ENCODE assay signal across 15 mouse cellular contexts in the genomic region with DNA sequence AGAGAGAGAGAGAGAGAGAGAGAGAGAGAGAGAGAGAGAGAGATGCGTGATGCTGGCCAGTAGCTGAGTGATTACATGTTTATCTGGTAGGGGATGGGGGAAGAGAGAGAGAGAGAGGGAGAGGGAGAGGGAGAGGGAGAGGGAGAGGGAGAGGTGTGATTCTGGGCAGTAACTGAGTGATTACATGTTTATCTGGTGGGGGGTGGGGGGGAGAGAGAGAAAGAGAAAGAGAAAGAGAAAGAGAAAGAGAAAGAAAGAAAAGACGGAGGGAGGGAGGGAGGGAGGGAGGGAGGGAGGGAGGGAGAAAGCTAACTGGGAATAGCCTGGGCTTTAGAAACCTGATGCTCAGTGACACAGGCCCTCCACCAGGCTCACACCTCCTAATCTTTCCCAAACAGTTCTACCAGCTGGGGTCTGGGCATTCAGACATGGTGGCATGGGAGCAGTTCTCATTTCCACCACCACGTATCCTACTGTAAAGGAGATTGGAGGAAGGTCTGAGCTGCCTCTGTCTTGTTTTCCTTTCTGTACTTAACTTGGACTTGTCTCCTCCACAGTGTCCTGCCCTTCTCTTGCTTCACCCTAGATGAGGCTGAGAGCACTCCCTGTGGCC.
DNase-seq lines count a peak whose midpoint lies in the region; ATAC-seq and TF ChIP-seq lines count a peak whose summit lies in the region.
"Had no signal": no experiment of that assay in that cellular context is flagged by ENCODE, and none has a peak within 500 bp of the region (broad histone marks: within the 10 kb centered on the region; RNA-seq: fewer than 3 reads in every experiment).

No protein-coding gene starts in this region.

- H3K4me1 ChIP-seq in heart, embryonic 13.5 days = peaks cover 6% of the 10 kb centered on the region; the same call in 1 of the 2 replicates
- H3K4me1 ChIP-seq in stomach, embryonic 14.5 days (ENCODE audit: control insufficient read depth, insufficient read depth, low read length) = peaks cover 5% of the 10 kb centered on the region
- H3K4me1 ChIP-seq in stomach, postnatal 0 days (replicated peaks; ENCODE audit: control insufficient read depth, insufficient read depth) = no peaks in the 10 kb centered on the region
- no peaks in the 10 kb centered on the region for H3K4me1 ChIP-seq in intestine, postnatal 0 days (replicated peaks; ENCODE audit: control insufficient read depth, insufficient read depth, low read length)

- TF ChIP-seq EP300 in stomach, postnatal 0 days (optimal IDR thresholded peaks at IDR 0.05) = no peak

- DNase-seq in adrenal gland, postnatal 14 days = peak; percentile 12
- no peak for DNase-seq in adrenal gland, adult 18-20 months (ENCODE audit: low spot score in 2 of 2)
- no peak for DNase-seq in heart, adult 8-10 months (ENCODE audit: low spot score)
- DNase-seq in stomach, postnatal 0 days (ENCODE audit: low spot score) = no peak
- DNase-seq in cerebellum, adult 9-11 months = no peak
- DNase-seq: cerebellum, adult 2 months; kidney, postnatal 36 days; thymus, postnatal 36 days had no signal

- no peaks in the 10 kb centered on the region for H3K9me3 ChIP-seq in heart, embryonic 13.5 days
- H3K9me3 ChIP-seq in stomach, embryonic 14.5 days (ENCODE audit: control insufficient read depth, low read depth, low read length) = no peaks in the 10 kb centered on the region
- H3K9me3 ChIP-seq in stomach, postnatal 0 days (ENCODE audit: control insufficient read depth, low read length) = no peaks in the 10 kb centered on the region
- H3K9me3 ChIP-seq in intestine, postnatal 0 days (ENCODE audit: control insufficient read depth) = no peaks in the 10 kb centered on the region

- H3K9ac ChIP-seq in heart, embryonic 13.5 days = no peak overlapping the region
- H3K9ac ChIP-seq in stomach, embryonic 14.5 days (replicated peaks; ENCODE audit: low read depth, low read length) = no peak overlapping the region
- H3K9ac ChIP-seq in stomach, postnatal 0 days (ENCODE audit: low read length) = no peak overlapping the region
- H3K9ac ChIP-seq in intestine, postnatal 0 days (ENCODE audit: low read depth, low read length) = no peak overlapping the region
- H3K9ac ChIP-seq: liver, embryonic 14.5 days had no signal

- no peak for TF ChIP-seq CTCF in stomach, postnatal 0 days (IDR thresholded peaks at IDR 0.05; ENCODE audit: low read depth)
- TF ChIP-seq CTCF in intestine, postnatal 0 days (IDR thresholded peaks at IDR 0.05; ENCODE audit: low read depth) = no peak

- no peak overlapping the region for H3K4me3 ChIP-seq in heart, embryonic 13.5 days
- H3K4me3 ChIP-seq in stomach, embryonic 14.5 days (ENCODE audit: low read depth, low read length) = no peak overlapping the region
- no peak overlapping the region for H3K4me3 ChIP-seq in stomach, postnatal 0 days (ENCODE audit: low read depth, low read length)
- no peak overlapping the region for H3K4me3 ChIP-seq in intestine, postnatal 0 days (ENCODE audit: low read depth, low read length)

- H3K27ac ChIP-seq in heart, embryonic 13.5 days (replicated peaks) = 0 out of 2 replicates have a peak overlapping the region, but pooled peaks have one; percentile 24
- H3K27ac ChIP-seq in stomach, embryonic 14.5 days (ENCODE audit: low read length) = no peak overlapping the region
- H3K27ac ChIP-seq in stomach, postnatal 0 days (replicated peaks) = no peak overlapping the region
- H3K27ac ChIP-seq in intestine, postnatal 0 days (ENCODE audit: low read depth, low read length) = no peak overlapping the region
- H3K27ac ChIP-seq: liver, embryonic 14.5 days had no signal

- no peak overlapping the region; the same call in 1 of the 2 replicates for H3K4me2 ChIP-seq in heart, embryonic 13.5 days
- no peak overlapping the region for H3K4me2 ChIP-seq in stomach, embryonic 14.5 days (replicated peaks; ENCODE audit: low read depth, low read length)
- no peak overlapping the region for H3K4me2 ChIP-seq in stomach, postnatal 0 days (replicated peaks; ENCODE audit: low read depth)
- no peak overlapping the region for H3K4me2 ChIP-seq in intestine, postnatal 0 days (replicated peaks; ENCODE audit: low read depth)
- H3K4me2 ChIP-seq: midbrain, embryonic 11.5 days had no signal

- WGBS in heart, embryonic 13.5 days = 39% methylated on average over 3 of the region's 3 CpGs
- 68% methylated on average over 3 of the region's 3 CpGs for WGBS in stomach, embryonic 14.5 days
- 50% methylated on average over 2 of the region's 3 CpGs for WGBS in stomach, postnatal 0 days
- 68% methylated on average over 2 of the region's 3 CpGs for WGBS in intestine, postnatal 0 days

- ATAC-seq in heart, embryonic 13.5 days (ENCODE audit: extremely low read depth, insufficient number of reproducible peaks, low FRiP score, low TSS enrichment) = no peak
- ATAC-seq in stomach, embryonic 14.5 days (ENCODE audit: insufficient number of reproducible peaks, insufficient read depth, low FRiP score, low read depth) = 0 out of 2 replicates have a peak, but pooled peaks have one; percentile 42
- ATAC-seq in stomach, postnatal 0 days (ENCODE audit: low FRiP score, low TSS enrichment) = no peak
- no peak for ATAC-seq in intestine, postnatal 0 days
- ATAC-seq: forebrain, embryonic 14.5 days; intestine, embryonic 16.5 days had no signal

- no peaks in the 10 kb centered on the region for H3K27me3 ChIP-seq in heart, embryonic 13.5 days (replicated peaks)
- H3K27me3 ChIP-seq in stomach, embryonic 14.5 days (ENCODE audit: control insufficient read depth, insufficient read depth, low read length) = no peaks in the 10 kb centered on the region
- H3K27me3 ChIP-seq in stomach, postnatal 0 days (ENCODE audit: control insufficient read depth, insufficient read depth, low read length) = no peaks in the 10 kb centered on the region
- no peaks in the 10 kb centered on the region for H3K27me3 ChIP-seq in intestine, postnatal 0 days (replicated peaks; ENCODE audit: control insufficient read depth, insufficient read depth, low read length)

- H3K36me3 ChIP-seq in heart, embryonic 13.5 days = peaks cover 42% of the 10 kb centered on the region
- peaks cover 7% of the 10 kb centered on the region; the same call in 1 of the 2 replicates for H3K36me3 ChIP-seq in stomach, embryonic 14.5 days (ENCODE audit: control insufficient read depth, insufficient read depth, low read length)
- peaks cover 4% of the 10 kb centered on the region for H3K36me3 ChIP-seq in stomach, postnatal 0 days (ENCODE audit: control insufficient read depth, insufficient read depth, low read length)
- H3K36me3 ChIP-seq in intestine, postnatal 0 days (ENCODE audit: control insufficient read depth, insufficient read depth) = peaks cover 10% of the 10 kb centered on the region
